Mouse (Mus musculus): ENCODE measurements around the gene Zbed6. TPM values are rescaled to one million over a fixed set of nuclear protein-coding genes. Genes with fewer than 3 reads are reported as not detected.
"Not testable (repeated sequence)": the region's sequence is repeated elsewhere in the genome, so short reads cannot be mapped to it uniquely, and the experiment has no call there.

Zbed6 gene
- polyA plus RNA-seq, 1 experiment: 1.7 TPM

- WGBS: 83% methylated on average over 10 of the region's 10 CpGs
- Histone ChIP-seq H3K4me1 (ENCODE audit: control insufficient read depth, insufficient read depth, insufficient read length) (peaks cover 8% of the 10 kb centered on the region; the same call in 1 of the 2 replicates), H3K36me3 (ENCODE audit: control insufficient read depth, insufficient read depth, low read length) (peaks cover 11% of the 10 kb centered on the region; the same call in 1 of the 2 replicates), H3K27me3 (ENCODE audit: control insufficient read depth, insufficient read depth, low read length) (no peaks in the 10 kb centered on the region), H3K4me3 (ENCODE audit: extremely low read depth, insufficient read depth, insufficient read length) (no peak overlapping the region), H3K27ac (ENCODE audit: insufficient read depth, low read length) (no peak overlapping the region)
- no peak for DNase-seq (ENCODE audit: low read depth in 1 of 2, low spot score in 2 of 2)
- no peak for TF ChIP-seq POLR2A (IDR thresholded peaks at IDR 0.05; ENCODE audit: low read depth, low read length)
- no peak for TF ChIP-seq CTCF (IDR thresholded peaks at IDR 0.05; ENCODE audit: extremely low read depth, insufficient read depth, insufficient read length, insufficient replicate concordance)
Measured at GRCm38 (mm10) chr1:133685749-133686519, 25.2 kb upstream of the Zbed6 start.

GRCm38 (mm10) chr1:133671801-133672200, 11.1 kb upstream of the Zbed6 start:
- Histone ChIP-seq H3K27ac (ENCODE audit: insufficient read depth, low read length) (no peak overlapping the region), H3K4me1 (ENCODE audit: control insufficient read depth, insufficient read depth, insufficient read length) (no peaks in the 10 kb centered on the region), H3K4me3 (ENCODE audit: extremely low read depth, insufficient read depth, insufficient read length) (no peak overlapping the region), H3K36me3 (ENCODE audit: control insufficient read depth, insufficient read depth, low read length) (no peaks in the 10 kb centered on the region), H3K27me3 (ENCODE audit: control insufficient read depth, insufficient read depth, low read length) (no peaks in the 10 kb centered on the region)
- no peak for DNase-seq (ENCODE audit: low read depth in 1 of 2, low spot score in 2 of 2)
- WGBS: 29% methylated on average over 3 of the region's 3 CpGs
- no peak for TF ChIP-seq POLR2A (IDR thresholded peaks at IDR 0.05; ENCODE audit: low read depth, low read length)
- TF ChIP-seq CTCF (IDR thresholded peaks at IDR 0.05; ENCODE audit: extremely low read depth, insufficient read depth, insufficient read length, insufficient replicate concordance): no peak

- H3K27ac ChIP-seq (ENCODE audit: insufficient read depth, low read length): no peak overlapping the region
- TF ChIP-seq CTCF (IDR thresholded peaks at IDR 0.05; ENCODE audit: extremely low read depth, insufficient read depth, insufficient read length, insufficient replicate concordance) (no peak), POLR2A (IDR thresholded peaks at IDR 0.05; ENCODE audit: low read depth, low read length) (no peak)
- H3K4me1 ChIP-seq (ENCODE audit: control insufficient read depth, insufficient read depth, insufficient read length): no peaks in the 10 kb centered on the region
- H3K36me3 ChIP-seq (ENCODE audit: control insufficient read depth, insufficient read depth, low read length): no peaks in the 10 kb centered on the region
- no peak for DNase-seq (ENCODE audit: low read depth in 1 of 2, low spot score in 2 of 2)
- 64% methylated on average over 3 of the region's 3 CpGs for WGBS
- H3K4me3 ChIP-seq (ENCODE audit: extremely low read depth, insufficient read depth, insufficient read length): no peak overlapping the region
- H3K27me3 ChIP-seq (ENCODE audit: control insufficient read depth, insufficient read depth, low read length): no peaks in the 10 kb centered on the region
Measured at GRCm38 (mm10) chr1:133671266-133671665, 10.6 kb upstream of the Zbed6 start.

- Histone ChIP-seq H3K4me1 (ENCODE audit: control insufficient read depth, insufficient read depth, insufficient read length) (no peaks in the 10 kb centered on the region), H3K36me3 (ENCODE audit: control insufficient read depth, insufficient read depth, low read length) (no peaks in the 10 kb centered on the region), H3K27me3 (ENCODE audit: control insufficient read depth, insufficient read depth, low read length) (no peaks in the 10 kb centered on the region), H3K27ac (ENCODE audit: insufficient read depth, low read length) (no peak overlapping the region), H3K4me3 (ENCODE audit: extremely low read depth, insufficient read depth, insufficient read length) (no peak overlapping the region)
- WGBS: 45% methylated on average over 6 of the region's 6 CpGs
- no peak for DNase-seq (ENCODE audit: low read depth in 1 of 2, low spot score in 2 of 2)
- no peak for TF ChIP-seq CTCF (IDR thresholded peaks at IDR 0.05; ENCODE audit: extremely low read depth, insufficient read depth, insufficient read length, insufficient replicate concordance)
- TF ChIP-seq POLR2A (IDR thresholded peaks at IDR 0.05; ENCODE audit: low read depth, low read length): no peak
Measured at GRCm38 (mm10) chr1:133670776-133671175, 10.1 kb upstream of the Zbed6 start.

- no peak overlapping the region for H3K4me3 ChIP-seq (ENCODE audit: extremely low read depth, insufficient read depth, insufficient read length)
- no peaks in the 10 kb centered on the region for H3K27me3 ChIP-seq (ENCODE audit: control insufficient read depth, insufficient read depth, low read length)
- H3K36me3 ChIP-seq (ENCODE audit: control insufficient read depth, insufficient read depth, low read length): no peaks in the 10 kb centered on the region
- H3K27ac ChIP-seq (ENCODE audit: insufficient read depth, low read length): no peak overlapping the region
- no peak for DNase-seq (ENCODE audit: low read depth in 1 of 2, low spot score in 2 of 2)
- H3K4me1 ChIP-seq (ENCODE audit: control insufficient read depth, insufficient read depth, insufficient read length): no peaks in the 10 kb centered on the region
- WGBS: 91% methylated on average over 12 of the region's 12 CpGs
- TF ChIP-seq POLR2A (IDR thresholded peaks at IDR 0.05; ENCODE audit: low read depth, low read length): no peak
- no peak for TF ChIP-seq CTCF (IDR thresholded peaks at IDR 0.05; ENCODE audit: extremely low read depth, insufficient read depth, insufficient read length, insufficient replicate concordance)
Measured at GRCm38 (mm10) chr1:133670190-133670589, 9.5 kb upstream of the Zbed6 start.

GRCm38 (mm10) chr1:133668618-133669017, 7.9 kb upstream of the Zbed6 start:
- no peak for DNase-seq (ENCODE audit: low read depth in 1 of 2, low spot score in 2 of 2)
- no peaks in the 10 kb centered on the region for H3K4me1 ChIP-seq (ENCODE audit: control insufficient read depth, insufficient read depth, insufficient read length)
- no peaks in the 10 kb centered on the region for H3K27me3 ChIP-seq (ENCODE audit: control insufficient read depth, insufficient read depth, low read length)
- H3K27ac ChIP-seq (ENCODE audit: insufficient read depth, low read length): no peak overlapping the region
- H3K36me3 ChIP-seq (ENCODE audit: control insufficient read depth, insufficient read depth, low read length): no peaks in the 10 kb centered on the region
- no peak for TF ChIP-seq CTCF (IDR thresholded peaks at IDR 0.05; ENCODE audit: extremely low read depth, insufficient read depth, insufficient read length, insufficient replicate concordance)
- WGBS: 94% methylated on average over 3 of the region's 3 CpGs
- H3K4me3 ChIP-seq (ENCODE audit: extremely low read depth, insufficient read depth, insufficient read length): no peak overlapping the region

GRCm38 (mm10) chr1:133667721-133668120, 7.0 kb upstream of the Zbed6 start:
- Histone ChIP-seq H3K27me3 (ENCODE audit: control insufficient read depth, insufficient read depth, low read length) (no peaks in the 10 kb centered on the region), H3K4me1 (ENCODE audit: control insufficient read depth, insufficient read depth, insufficient read length) (no peaks in the 10 kb centered on the region), H3K36me3 (ENCODE audit: control insufficient read depth, insufficient read depth, low read length) (no peaks in the 10 kb centered on the region), H3K27ac (ENCODE audit: insufficient read depth, low read length) (no peak overlapping the region), H3K4me3 (ENCODE audit: extremely low read depth, insufficient read depth, insufficient read length) (no peak overlapping the region)
- DNase-seq (ENCODE audit: low read depth in 1 of 2, low spot score in 2 of 2): no peak
- TF ChIP-seq POLR2A (IDR thresholded peaks at IDR 0.05; ENCODE audit: low read depth, low read length): no peak
- no peak for TF ChIP-seq CTCF (IDR thresholded peaks at IDR 0.05; ENCODE audit: extremely low read depth, insufficient read depth, insufficient read length, insufficient replicate concordance)
- 91% methylated on average over 7 of the region's 7 CpGs for WGBS

- 91% methylated on average over 8 of the region's 8 CpGs for WGBS
- H3K27ac ChIP-seq (ENCODE audit: insufficient read depth, low read length): not testable (repeated sequence)
Measured at GRCm38 (mm10) chr1:133665713-133666112, 5.0 kb upstream of the Zbed6 start.

More at GRCm38 (mm10) chr1:133665713-133666112, 5.0 kb upstream of the Zbed6 start:
- H3K4me1 ChIP-seq (ENCODE audit: control insufficient read depth, insufficient read depth, insufficient read length); H3K27me3 ChIP-seq (ENCODE audit: control insufficient read depth, insufficient read depth, low read length); DNase-seq (ENCODE audit: low read depth in 1 of 2, low spot score in 2 of 2); H3K36me3 ChIP-seq (ENCODE audit: control insufficient read depth, insufficient read depth, low read length); H3K4me3 ChIP-seq (ENCODE audit: extremely low read depth, insufficient read depth, insufficient read length): not testable (repeated sequence)
